Mouse (Mus musculus): ENCODE data around the gene Zfp366.

Zfp366 gene

GRCm38 (mm10) chr13:99258677-99259076 is 74.1 kb downstream of the Zfp366 start:
- no peak for DNase-seq

GRCm38 (mm10) chr13:99259502-99260174 is 75.0 kb downstream of the Zfp366 start:
- no peak for DNase-seq

GRCm38 (mm10) chr13:99262406-99262805 is 77.8 kb downstream of the Zfp366 start:
- no peak for DNase-seq

GRCm38 (mm10) chr13:99263159-99263783 is 78.6 kb downstream of the Zfp366 start:
- no peak for DNase-seq

DNA sequence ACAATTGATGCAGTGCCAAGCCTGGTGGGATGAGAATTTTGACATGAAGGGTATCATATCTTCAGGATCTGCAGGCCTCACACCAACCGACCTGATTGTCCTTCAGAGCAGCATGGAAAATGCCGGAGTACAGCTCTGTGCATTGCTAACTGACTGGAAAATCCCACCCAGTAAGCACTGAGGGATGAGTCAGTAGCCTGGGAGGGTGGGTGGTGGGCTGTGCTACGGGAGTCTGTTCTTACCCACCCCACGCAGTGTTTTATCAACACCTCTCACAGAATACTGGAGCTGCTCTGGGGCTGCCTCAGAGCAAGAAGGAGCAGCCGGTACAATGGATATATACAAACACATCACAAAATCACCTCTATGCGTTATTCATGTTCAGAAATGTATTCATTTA is 79.9 kb downstream of the Zfp366 start:
- no peak for DNase-seq

DNA sequence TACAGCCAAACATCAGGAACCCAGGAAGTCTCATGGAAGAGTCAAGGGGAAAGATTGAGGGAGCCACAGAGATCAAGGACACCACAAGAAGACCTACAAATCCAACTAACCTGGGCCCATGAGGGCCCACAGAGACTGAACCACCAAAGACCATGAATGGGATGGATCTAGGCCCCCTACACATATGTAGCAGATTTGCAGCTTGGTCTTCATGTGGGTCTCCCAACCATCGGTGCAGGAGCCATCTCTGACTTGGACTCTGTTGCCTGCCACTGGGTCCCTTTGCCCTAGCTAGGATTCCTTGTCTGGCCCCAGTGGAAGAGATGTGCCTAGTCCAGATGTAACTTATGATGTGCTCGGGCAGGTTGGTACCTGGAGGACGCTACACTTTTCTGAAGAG is 87.4 kb downstream of the Zfp366 start:
- DNase-seq, result no peak

GRCm38 (mm10) chr13:99277521-99277920 is 92.9 kb downstream of the Zfp366 start:
- DNase-seq, result no peak

DNA sequence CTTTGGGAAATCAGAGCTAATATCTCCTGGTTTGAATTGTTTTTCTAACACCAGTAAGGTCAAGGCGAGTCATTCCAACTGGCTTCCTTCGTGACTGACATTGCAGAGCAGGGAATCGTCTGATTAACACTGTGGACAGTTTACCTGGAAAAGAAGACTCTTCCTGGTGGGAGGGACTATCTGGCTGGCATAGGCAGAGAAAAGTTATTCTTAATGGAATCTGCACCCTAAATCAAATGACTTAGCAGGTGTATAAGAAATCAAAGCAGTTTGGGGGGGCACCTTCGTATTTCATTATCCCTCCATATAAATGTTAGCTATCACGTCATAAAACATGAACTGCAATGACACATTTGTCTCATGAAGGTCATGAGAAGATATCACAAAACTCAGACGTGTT is 93.9 kb downstream of the Zfp366 start:
- DNase-seq, result no peak

- DNase-seq, result no peak
Observed at GRCm38 (mm10) chr13:99279351-99279750, 94.7 kb downstream of the Zfp366 start.

GRCm38 (mm10) chr13:99282961-99283360 is 98.3 kb downstream of the Zfp366 start:
- DNase-seq, result no peak

- no peak for DNase-seq
Observed at GRCm38 (mm10) chr13:99283916-99284315, 99.3 kb downstream of the Zfp366 start.

DNA sequence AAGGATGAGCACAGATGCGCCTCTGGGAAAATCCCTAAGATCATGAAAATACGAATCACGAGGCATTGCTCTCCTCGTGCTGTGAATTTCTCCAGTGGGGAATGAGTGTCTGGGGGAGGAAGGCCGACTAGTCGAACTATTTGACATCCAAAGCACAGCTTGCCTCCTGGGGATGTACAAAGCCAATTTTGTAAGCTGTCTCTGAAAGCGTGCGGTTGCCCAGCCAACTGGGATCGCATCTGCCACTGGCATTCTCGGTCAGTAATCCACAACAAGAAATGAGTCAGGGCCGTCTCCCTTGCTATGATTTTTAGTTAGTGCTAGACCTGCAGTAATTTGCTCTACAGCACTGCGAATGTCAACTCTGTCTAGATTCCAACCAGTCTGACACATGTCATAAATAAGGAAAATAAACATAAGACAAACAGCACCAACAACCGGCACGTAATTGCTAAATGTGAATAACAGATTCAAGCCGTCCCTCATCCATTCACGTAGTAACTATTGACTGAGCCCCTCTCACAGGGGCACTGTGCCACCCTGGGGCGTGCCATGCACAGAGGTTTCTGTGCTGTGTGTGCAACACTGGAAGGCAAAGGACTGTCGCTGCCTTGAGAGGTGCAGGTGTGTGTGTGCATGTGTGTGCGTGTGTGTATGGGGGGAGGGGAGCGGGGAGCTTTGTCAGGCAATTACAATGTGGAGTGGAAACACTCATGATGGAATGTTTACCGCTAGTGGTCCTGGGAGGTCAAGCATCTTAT is 100.0 kb downstream of the Zfp366 start:
- no peak for DNase-seq

GRCm38 (mm10) chr13:99285241-99285640 is 100.6 kb downstream of the Zfp366 start:
- no peak for DNase-seq

DNA sequence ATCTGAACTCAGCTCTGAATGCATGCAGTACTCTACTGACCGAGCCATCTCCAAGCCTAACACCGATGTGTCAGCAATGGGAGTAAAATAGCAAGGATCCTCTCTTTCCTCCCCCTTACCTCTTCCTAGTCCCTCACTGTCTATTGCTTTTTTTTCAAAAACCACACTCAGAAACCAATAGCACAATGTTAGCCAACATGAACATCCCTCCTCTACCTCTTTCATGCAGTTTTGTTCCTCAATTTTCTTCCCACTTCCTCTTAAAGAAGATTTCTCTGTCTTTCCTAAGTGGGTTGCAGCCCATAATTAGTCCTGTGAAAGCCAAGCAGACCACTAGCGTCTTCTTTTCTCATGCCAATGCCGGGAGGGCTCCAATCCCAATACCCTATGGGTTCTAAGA is 102.6 kb downstream of the Zfp366 start:
- no peak for DNase-seq

GRCm38 (mm10) chr13:99287786-99288185 is 103.2 kb downstream of the Zfp366 start:
- DNase-seq, result no peak

DNA sequence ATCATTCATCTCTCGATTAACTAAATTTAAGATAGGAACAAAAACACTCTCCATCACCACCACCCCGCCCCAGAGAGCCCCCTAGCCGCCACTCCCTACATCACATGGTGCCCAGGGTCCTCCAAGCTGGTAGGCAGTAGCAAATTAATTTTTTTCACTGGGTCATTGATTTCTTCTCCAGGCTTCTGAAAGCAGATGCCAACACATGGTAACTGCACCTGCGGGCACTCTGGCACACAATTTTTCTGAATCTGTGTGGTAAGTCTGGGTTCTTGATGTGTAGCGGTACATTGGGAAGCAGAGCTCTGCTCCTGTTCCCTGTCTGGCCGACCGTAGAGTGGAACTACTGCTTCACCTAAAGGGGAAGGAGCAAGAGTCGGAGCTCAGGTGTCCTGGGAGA is 106.1 kb downstream of the Zfp366 start:
- DNase-seq, result no peak

- DNase-seq, result no peak
Observed at GRCm38 (mm10) chr13:99294176-99294575, 109.6 kb downstream of the Zfp366 start.

- no peak for DNase-seq
Observed at GRCm38 (mm10) chr13:99299921-99300320, 115.3 kb downstream of the Zfp366 start.

Data from kidney, adult 9 months (tissue).